Mouse (Mus musculus): ENCODE data around the gene Itpkb.

Gene Itpkb

DNA sequence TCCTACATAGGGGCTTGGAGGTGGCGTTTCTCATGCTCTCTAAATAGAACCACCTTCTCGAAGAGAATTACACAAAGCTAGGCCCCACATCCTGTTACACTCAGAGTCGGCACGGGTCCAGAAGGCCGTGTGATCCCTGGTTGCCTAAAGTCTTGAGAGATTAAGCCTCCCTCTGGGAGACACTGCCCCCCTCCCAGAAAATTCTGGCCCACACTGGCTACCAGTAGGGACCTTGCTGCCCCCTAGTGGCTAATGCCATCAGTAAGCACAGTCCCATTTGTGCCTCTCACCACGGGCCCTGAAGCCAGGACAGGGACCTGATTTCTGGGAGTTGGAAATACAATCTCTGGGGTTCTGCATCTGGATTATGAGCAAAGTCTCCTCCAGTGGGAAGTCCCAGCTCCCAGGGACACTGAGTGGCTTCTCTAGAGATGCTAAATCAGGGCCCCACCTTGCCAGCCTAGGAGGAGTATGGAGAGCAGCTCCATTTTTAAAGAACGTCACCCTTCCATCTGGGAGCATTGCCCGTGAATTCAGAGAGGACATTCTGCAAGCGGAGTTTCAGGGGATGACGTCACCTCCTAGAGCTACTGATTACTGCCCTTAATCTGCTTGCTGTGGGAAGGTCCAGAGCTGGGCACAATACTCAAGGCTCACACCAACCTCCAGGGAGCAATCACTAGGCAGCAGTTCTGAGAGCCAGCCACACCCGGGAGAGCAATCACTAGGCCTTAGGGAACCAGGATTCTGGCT lies 92.0 kb downstream of the Itpkb start:
- peak; percentile 72 for DNase-seq

- DNase-seq = no peak
Measured at GRCm38 (mm10) chr1:180423008-180423639, 92.8 kb downstream of the Itpkb start.

DNA sequence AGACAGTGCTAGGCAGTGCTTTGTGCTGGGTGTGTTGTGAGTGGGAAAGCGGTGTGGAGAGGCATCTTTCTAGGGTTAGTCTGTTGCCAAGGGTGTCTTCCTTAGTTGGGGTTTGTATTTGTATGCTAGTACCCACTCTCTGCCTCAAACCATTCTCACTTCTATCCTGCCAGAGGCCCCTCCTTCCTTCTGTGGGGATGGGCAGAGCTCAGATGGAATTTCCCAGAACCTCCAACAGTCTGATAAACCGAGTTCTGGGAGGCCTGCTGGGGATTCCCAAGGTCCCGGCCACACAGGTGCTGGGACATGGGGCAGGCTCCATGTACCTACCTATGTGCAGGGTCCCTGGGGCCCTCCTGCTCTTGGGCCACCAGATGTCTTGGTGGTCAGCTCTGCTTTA lies 93.6 kb downstream of the Itpkb start:
- DNase-seq = no peak

GRCm38 (mm10) chr1:180426405-180426804 lies 96.1 kb downstream of the Itpkb start:
- DNase-seq = no peak

DNA sequence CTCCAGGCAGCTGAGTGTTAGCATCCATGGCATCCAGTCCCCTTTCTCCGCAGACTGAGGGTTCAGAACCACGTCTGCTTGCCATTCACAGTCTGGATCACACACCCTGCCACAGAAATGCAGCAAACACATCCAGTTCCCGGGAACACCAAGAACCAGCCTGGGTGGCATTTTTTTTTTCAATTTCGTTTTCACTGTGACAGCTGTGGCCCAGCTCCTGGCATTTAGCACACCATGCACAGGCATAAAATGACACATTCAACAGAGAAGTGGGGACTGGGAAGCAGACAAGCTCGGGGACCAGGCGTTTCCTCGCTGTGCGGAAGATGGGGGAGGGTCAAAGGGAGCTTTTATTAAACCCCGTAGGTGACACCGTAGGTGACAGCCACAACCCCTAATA lies 97.4 kb downstream of the Itpkb start:
- DNase-seq = no peak

- peak; percentile 63 for DNase-seq
Measured at GRCm38 (mm10) chr1:180428101-180428712, 97.9 kb downstream of the Itpkb start.

- DNase-seq = no peak
Measured at GRCm38 (mm10) chr1:180428871-180429270, 98.6 kb downstream of the Itpkb start.

GRCm38 (mm10) chr1:180429819-180430218 lies 99.5 kb downstream of the Itpkb start:
- DNase-seq = no peak

- DNase-seq = peak; percentile 82
Measured at GRCm38 (mm10) chr1:180431833-180432232, 101.5 kb downstream of the Itpkb start.

- no peak for DNase-seq
Measured at GRCm38 (mm10) chr1:180433098-180433538, 102.8 kb downstream of the Itpkb start.

DNA sequence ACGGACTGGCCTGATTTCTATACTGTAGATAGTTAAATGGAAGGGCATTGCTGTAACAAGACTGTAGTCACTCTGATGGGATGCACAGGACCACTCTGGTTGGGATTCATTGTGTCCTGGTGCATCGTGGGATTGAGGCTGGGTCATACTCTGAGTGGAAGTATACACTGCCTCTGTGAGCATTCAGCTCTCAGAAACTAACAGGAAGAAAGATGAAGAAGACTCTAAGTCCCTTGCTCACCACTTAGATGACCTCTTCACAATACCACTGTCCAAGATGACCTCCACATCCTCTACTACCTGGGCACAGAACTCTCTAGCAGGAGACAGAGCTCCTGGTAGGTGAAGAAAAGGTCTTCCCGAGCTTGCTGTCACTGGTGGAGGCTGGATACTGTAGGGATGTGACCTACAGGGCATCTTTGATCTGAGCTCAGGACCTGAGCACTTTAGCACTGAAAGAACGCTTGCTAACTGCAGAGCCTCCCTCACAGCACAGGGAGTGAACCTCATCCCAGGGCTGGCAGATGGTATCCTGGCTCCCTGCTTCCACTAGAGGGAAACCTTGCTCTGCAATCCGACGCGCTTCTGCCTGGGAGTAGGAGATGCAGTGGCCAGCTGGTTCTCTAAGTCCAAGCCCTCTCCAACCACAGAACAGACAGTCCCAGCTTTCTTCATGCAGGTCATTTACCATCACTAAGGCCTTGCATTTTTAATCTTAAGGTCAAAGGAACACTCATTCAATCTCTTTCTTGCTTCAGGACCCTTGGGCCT lies 103.7 kb downstream of the Itpkb start:
- peak; percentile 50 for DNase-seq

DNA sequence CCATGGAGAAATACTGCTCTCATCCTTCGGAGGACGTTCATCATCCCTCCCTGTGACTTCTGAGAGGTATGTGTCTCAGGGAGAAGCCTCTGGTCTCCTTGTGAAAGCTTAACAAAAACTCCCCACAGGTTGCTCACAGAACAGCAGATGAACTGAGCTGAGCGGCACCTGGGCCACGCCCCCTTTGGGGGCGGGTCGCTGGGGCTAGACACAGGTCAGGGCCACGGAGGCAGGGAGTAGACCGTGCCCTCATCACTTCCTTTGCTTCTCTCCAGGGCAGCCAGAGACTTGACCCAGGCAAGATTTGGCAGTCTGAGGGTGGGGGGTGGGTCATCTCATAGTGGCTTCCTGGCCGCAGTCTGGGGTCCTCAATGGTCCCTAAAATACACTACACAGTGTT lies 104.6 kb downstream of the Itpkb start:
- peak; percentile 39 for DNase-seq

DNA sequence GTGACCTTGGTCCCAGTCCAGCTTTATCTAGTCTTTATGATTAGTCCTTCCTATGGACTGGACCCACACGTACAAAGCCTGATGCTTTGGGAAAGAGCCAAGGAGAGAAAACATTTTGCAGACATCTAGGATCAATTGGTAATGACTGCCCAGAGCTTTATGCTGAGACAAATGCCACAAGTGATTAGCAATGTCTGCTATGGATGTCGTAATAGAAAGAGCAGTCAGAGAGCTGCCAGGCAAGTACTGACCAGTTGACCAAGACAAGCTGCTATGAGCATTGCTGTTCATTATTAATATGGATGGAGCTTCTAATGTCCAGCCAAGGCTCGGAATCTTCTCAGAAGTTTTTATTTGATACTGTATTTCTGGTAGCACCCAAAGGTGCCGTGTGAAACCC lies 109.2 kb downstream of the Itpkb start:
- DNase-seq = no peak

- DNase-seq = no peak
Measured at GRCm38 (mm10) chr1:180444411-180444810, 114.1 kb downstream of the Itpkb start.

DNA sequence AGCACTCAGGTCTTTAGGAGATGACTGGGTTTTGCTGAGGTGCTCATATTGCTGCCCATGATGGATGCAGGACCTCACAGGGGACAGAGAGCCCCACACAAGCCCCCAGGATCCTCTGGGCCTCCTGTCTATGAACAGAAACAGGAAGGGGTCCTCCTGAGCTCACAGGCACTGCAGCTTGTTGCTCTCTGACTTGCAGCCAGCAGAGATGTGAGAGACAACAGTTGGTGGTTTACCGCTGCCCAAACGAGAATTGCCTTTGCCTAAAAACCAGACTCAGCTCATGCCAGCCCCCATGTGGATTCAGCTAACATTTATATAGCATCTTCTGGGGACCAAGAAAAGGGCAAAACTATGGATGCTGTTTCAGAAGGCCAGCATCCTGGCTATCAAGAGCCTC lies 119.4 kb downstream of the Itpkb start:
- peak; percentile 26 for DNase-seq

DNA sequence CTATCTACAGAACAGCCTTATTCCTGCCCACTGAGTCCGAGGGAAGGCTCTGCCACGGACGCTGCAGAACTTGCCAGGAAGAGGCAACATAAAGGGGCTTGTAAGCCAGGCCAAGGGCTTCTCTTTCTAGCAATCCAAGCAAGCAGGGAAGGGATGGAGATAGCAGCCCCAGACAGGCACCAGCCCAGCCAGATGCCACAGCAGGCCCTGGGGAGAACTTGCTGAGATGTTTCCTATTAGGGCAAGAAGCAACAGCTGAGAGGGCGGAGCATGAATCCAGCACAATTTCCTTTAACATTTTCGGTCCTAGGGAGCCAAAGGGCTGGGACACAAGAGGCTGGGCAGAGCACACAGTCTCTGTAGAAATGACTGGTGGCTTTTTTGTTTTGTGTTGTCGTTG lies 128.0 kb downstream of the Itpkb start:
- no peak for DNase-seq

DNA sequence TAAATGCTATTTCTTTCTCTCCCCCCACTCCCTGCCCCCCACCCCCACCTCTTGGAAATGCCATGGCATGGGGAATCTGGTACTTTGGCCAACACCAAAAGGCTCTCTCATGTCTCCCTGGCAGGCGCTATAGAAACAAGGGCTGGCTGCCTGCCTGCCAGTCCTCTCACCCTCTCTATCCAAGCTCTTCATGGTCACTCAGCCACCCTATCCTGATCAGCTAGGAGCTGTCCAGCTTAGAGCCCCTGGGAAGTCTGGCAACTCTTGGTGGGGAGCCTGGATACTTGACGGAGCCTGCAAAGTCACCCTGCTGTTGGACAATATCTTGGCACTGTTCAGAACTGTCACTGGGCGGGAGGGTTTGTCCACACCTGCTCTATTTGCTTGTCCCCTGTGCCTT lies 128.4 kb downstream of the Itpkb start:
- DNase-seq = no peak

DNA sequence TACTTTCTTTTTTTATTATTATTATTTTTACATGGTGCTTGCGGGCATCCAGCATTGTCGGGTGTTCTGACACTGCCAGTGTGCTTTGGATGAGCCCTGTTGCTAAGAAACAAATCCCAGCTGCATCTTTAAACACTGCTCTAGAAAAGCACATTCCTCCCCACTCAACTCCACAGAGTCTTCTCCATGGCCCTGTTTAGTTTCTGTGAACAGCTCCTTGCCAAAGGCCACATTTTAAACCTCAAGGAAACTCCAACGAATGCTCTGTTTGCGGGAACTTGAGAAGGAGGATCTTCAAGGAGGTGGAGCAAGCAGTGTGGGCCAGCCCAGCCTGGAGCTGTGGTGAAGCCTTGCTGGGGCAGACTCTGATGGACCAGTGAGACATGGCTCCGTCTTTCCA lies 130.4 kb downstream of the Itpkb start:
- DNase-seq = no peak

GRCm38 (mm10) chr1:180462396-180462795 lies 132.1 kb downstream of the Itpkb start:
- DNase-seq = no peak

GRCm38 (mm10) chr1:180462983-180463475 lies 132.7 kb downstream of the Itpkb start:
- no peak for DNase-seq

GRCm38 (mm10) chr1:180464357-180464756 lies 134.1 kb downstream of the Itpkb start:
- DNase-seq = no peak

DNA sequence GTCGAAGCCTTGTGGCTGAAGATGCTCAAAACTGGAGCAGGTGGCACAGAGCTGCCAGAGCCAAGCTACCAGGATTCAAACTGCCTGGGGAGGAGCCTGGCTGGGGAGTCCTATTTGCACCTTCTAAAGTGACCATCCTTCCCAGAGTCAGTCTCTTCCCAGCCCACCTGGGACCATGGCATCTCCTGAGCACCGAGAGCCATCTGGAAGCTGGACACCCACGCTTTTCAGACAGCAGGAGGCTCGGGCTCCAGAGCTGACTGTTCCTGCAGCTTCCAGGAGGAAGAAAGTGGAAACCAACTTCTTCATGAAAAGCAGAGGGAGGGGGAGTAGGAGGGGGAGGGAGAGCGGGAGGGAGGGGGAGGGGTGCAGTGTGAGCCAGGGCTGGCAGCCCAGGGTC lies 135.3 kb downstream of the Itpkb start:
- no peak for DNase-seq

DNA sequence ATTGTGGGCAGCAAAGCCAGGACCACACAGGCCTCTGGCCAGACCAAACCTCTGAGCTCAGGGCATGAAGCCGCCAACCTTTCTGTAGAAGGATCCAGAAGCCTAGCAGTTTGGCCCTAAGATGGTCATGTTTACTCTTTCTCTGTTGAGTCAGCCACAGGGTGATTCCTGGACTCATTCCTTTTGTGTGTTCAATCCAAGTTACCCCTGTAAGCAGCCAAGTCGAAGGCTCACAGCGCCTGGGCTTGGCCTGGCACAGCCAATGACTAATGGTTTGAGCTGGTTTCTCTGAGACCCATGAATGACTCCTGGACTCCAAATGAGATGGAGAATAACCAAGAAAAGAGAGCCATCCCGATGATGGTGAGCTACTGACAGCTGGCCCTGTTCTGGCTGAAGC lies 137.7 kb downstream of the Itpkb start:
- no peak for DNase-seq

Data from thymus, postnatal 14 days (tissue).